Mouse (Mus musculus) small intestine, adult 10 weeks (tissue): Measurements from ENCODE around the gene Scgb1b19. TPM values are rescaled to one million over a fixed set of nuclear protein-coding genes. Genes with fewer than 3 reads are reported as not detected.

Experiments
- polyA plus RNA-seq: library from polyadenylated mRNA; stranded (reverse); fragments of 350-450 nt; fragmentation: Illumina TruSeq; extraction: RNeasy Lipid Tissue Mini Kit (QIAGEN cat#74804); gene quantifications from one replicate; pipeline ENCODE4 v1.2.3, GENCODE M21; 2014; ENCODE audit warnings: low replicate concordance

Gene Scgb1b19
- not detected for polyA plus RNA-seq

DNA sequence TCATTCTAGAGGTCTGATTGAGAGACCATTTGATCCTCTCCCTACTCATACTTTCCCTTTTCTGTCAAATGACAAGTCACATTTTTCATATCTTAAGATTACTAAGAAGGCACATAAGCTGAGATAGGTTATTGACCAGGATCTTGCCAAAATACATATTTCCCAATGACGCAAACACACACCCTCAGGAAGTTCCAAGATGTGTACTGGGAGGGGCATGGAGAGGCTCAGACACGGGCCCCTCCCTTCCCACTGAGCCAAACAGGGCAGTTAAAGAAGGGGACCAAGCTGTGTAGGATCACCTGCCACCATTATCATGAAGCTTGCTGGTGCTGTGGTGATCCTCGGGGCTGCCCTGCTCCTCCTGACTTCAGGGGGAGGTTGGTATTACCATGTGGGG, at the start of gene Scgb1b19:
Gene Scgb1b19 (plus strand): TSS at position 301 of the 400 bp plus-strand sequence.

DNA sequence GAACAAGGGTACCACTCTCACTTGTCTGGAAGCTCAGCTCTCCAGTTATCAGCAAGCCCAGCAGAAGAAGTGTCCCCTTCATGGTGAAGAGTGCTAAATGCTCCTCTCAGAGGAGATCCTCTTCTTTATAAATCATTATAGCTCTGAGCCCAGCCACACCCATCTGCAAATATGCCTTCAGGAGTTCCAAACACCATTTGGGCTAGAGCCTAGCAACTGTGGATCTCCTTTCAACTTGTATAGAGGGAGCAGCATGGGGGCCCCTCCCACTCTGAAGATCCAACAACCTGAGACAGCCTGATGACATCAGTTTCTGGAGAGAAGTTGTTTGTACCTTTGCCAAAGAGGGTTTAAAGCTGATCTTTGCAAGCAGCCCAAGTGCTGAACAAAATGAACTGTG, 6.9 kb upstream of the Scgb1b19 start, which contains the start of gene Scgb2b19:
Gene Scgb2b19 (minus strand): TSS at position 101 of the 400 bp plus-strand sequence.

Other genes with a start within 250 kb of the Scgb1b19 start
- 5.0 TPM for gene Scgb2b17, start 230.7 kb upstream of the Scgb1b19 start, polyA plus RNA-seq
- gene Scgb1b17, start 223.8 kb upstream of the Scgb1b19 start, polyA plus RNA-seq: not detected
- not detected for gene Scgb2b18, start 113.4 kb upstream of the Scgb1b19 start, polyA plus RNA-seq
- not detected for gene Scgb1b18, start 101.7 kb upstream of the Scgb1b19 start, polyA plus RNA-seq
- not detected for gene Scgb2b19, start 7.0 kb upstream of the Scgb1b19 start, polyA plus RNA-seq
- gene Scgb2b20, start 79.0 kb downstream of the Scgb1b19 start, polyA plus RNA-seq: not detected
- gene Scgb1b20, start 85.9 kb downstream of the Scgb1b19 start, polyA plus RNA-seq: not detected
- not detected for gene Scgb2b21, start 233.2 kb downstream of the Scgb1b19 start, polyA plus RNA-seq